Mouse (Mus musculus): Measurements from ENCODE around the gene Tbc1d32. TPM values are rescaled to one million over a fixed set of nuclear protein-coding genes. Genes with fewer than 3 reads are reported as not detected.

The Tbc1d32 gene
- polyA plus RNA-seq, 1 experiment from 2014 or later, result 4.0 TPM

DNA sequence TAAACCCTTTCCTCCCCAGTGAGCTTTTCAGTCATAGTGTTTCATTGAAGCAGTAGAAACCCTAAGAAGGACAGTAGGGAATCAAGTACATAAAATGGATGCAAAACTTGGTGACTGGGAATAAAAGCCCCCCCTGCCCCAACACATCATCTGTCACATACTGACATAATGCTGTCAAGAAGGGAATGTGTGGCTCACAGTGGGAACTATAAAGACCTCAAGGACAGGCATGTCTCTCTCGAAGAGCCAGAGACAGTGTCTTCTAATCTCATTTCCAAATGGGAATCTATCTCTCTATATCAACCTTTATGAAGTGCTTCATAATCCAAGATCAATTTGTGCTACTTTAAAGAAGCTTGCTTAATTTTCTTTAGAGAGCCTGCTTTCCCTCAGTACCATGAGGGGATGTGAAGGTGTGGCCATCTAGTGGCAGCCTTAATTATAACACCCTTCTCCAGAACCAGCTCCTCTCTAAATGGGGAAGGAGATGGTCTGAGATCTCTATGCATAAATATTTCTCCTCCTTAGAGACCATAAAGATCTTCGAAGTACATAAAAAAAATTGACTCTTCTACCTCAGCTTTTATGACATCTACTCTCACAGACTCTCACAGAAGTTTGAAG, 248.5 kb downstream of the Tbc1d32 start:
- Histone ChIP-seq H3K4me3 (ENCODE audit: low read depth, low read length) (no peak overlapping the region), H3K4me2 (ENCODE audit: low read depth, low read length, severe bottlenecking) (no peak overlapping the region), H3K36me3 (ENCODE audit: control insufficient read depth, insufficient read depth, low read length) (no peaks in the 10 kb centered on the region), H3K27me3 (ENCODE audit: control insufficient read depth, insufficient read depth, low read length) (no peaks in the 10 kb centered on the region), H3K27ac (ENCODE audit: low read depth, low read length) (no peak overlapping the region), H3K9ac (ENCODE audit: low read length) (no peak overlapping the region), H3K9me3 (ENCODE audit: control insufficient read depth, low read length) (no peaks in the 10 kb centered on the region), H3K4me1 (replicated peaks; ENCODE audit: control insufficient read depth, insufficient read depth, low read length) (no peaks in the 10 kb centered on the region)
- WGBS, result 43% methylated on average over 2 of the region's 2 CpGs
- ATAC-seq (replicated peaks; ENCODE audit: low FRiP score) (peak; percentile 78; the same call in 1 of the 2 replicates), DNase-seq (ENCODE audit: low spot score) (no peak)

DNA sequence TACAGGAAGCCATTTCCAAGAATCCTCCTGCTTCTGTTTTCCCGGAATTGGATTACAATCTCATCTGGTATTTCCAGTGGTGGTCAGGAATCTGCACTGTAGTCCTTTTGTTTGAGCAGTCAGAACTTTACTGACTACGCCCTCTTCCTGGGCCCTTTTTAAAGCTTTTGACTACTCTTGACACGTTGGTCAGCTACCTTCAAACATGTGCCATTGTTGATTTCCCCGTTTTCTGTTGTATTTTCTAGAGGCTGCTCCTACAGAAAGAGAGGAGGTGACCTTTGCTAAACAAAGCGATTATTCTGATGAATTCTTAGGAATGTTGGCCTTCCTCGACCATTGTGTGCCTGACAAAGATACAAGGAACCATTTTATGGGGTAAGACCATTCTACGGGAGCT, 250.5 kb downstream of the Tbc1d32 start:
- no peaks in the 10 kb centered on the region for H3K4me1 ChIP-seq (replicated peaks; ENCODE audit: control insufficient read depth, insufficient read depth, low read length)
- H3K4me3 ChIP-seq (ENCODE audit: low read depth, low read length), result no peak overlapping the region
- no peak overlapping the region for H3K9ac ChIP-seq (ENCODE audit: low read length)
- H3K27me3 ChIP-seq (ENCODE audit: control insufficient read depth, insufficient read depth, low read length), result no peaks in the 10 kb centered on the region
- ATAC-seq (replicated peaks; ENCODE audit: low FRiP score) (no peak), DNase-seq (ENCODE audit: low spot score) (no peak)
- WGBS, result 74% methylated on average over 7 of the region's 7 CpGs
- H3K36me3 ChIP-seq (ENCODE audit: control insufficient read depth, insufficient read depth, low read length), result no peaks in the 10 kb centered on the region
- H3K9me3 ChIP-seq (ENCODE audit: control insufficient read depth, low read length), result no peaks in the 10 kb centered on the region
- H3K27ac ChIP-seq (ENCODE audit: low read depth, low read length), result no peak overlapping the region
- H3K4me2 ChIP-seq (ENCODE audit: low read depth, low read length, severe bottlenecking), result no peak overlapping the region

Other genes starting within 250 kb of the Tbc1d32 start
- gene Msl3l2, start 121.8 kb downstream of the Tbc1d32 start, polyA plus RNA-seq (2014; fragmentation: Nextera tagmentation; extraction: Ambion mirVana), result 8.0 and 8.6 TPM in 2 replicates
- gene Gja1, start 148.6 kb upstream of the Tbc1d32 start, polyA plus RNA-seq (2014; fragmentation: Nextera tagmentation; extraction: Ambion mirVana), result 150 and 166 TPM in 2 replicates

All from forebrain, embryonic 11.5 days (tissue).